Mouse (Mus musculus): Measurements from ENCODE around the gene Ugt1a10. TPM values are rescaled to one million over a fixed set of nuclear protein-coding genes. Genes with fewer than 3 reads are reported as not detected.

The Ugt1a10 gene
- polyA plus RNA-seq, 1 experiment from 2014 or later: not detected

GRCm38 (mm10) chr1:88228121-88228520 lies 172.9 kb downstream of the Ugt1a10 start:
- Histone ChIP-seq H3K9me3 (ENCODE audit: control insufficient read depth, low read length) (peaks cover 78% of the 10 kb centered on the region), H3K9ac (replicated peaks; ENCODE audit: low read depth, low read length) (no peak overlapping the region), H3K27me3 (ENCODE audit: control insufficient read depth, insufficient read depth, low read length) (no peaks in the 10 kb centered on the region), H3K4me1 (ENCODE audit: control insufficient read depth, insufficient read depth, low read length) (no peaks in the 10 kb centered on the region), H3K4me2 (ENCODE audit: low read depth, low read length) (no peak overlapping the region), H3K27ac (ENCODE audit: low read depth, low read length) (no peak overlapping the region), H3K36me3 (ENCODE audit: control insufficient read depth, insufficient read depth, low read length) (no peaks in the 10 kb centered on the region), H3K4me3 (ENCODE audit: low read depth, low read length) (no peak overlapping the region)
- 71% methylated on average over 7 of the region's 7 CpGs for WGBS
- ATAC-seq (ENCODE audit: low read depth): no peak

- H3K9me3 ChIP-seq (ENCODE audit: control insufficient read depth, low read length): peaks cover 92% of the 10 kb centered on the region
- no peak overlapping the region for H3K4me2 ChIP-seq (ENCODE audit: low read depth, low read length)
- no peaks in the 10 kb centered on the region for H3K4me1 ChIP-seq (ENCODE audit: control insufficient read depth, insufficient read depth, low read length)
- ATAC-seq (ENCODE audit: low read depth): no peak
- WGBS: 80% methylated on average over 3 of the region's 3 CpGs
- no peak overlapping the region for H3K4me3 ChIP-seq (ENCODE audit: low read depth, low read length)
- no peak overlapping the region for H3K27ac ChIP-seq (ENCODE audit: low read depth, low read length)
- no peaks in the 10 kb centered on the region for H3K27me3 ChIP-seq (ENCODE audit: control insufficient read depth, insufficient read depth, low read length)
- no peaks in the 10 kb centered on the region for H3K36me3 ChIP-seq (ENCODE audit: control insufficient read depth, insufficient read depth, low read length)
- H3K9ac ChIP-seq (replicated peaks; ENCODE audit: low read depth, low read length): no peak overlapping the region
Measured at GRCm38 (mm10) chr1:88229566-88229965, 174.4 kb downstream of the Ugt1a10 start.

GRCm38 (mm10) chr1:88229986-88230385 lies 174.8 kb downstream of the Ugt1a10 start:
- Histone ChIP-seq H3K4me2 (ENCODE audit: low read depth, low read length) (no peak overlapping the region), H3K27me3 (ENCODE audit: control insufficient read depth, insufficient read depth, low read length) (no peaks in the 10 kb centered on the region), H3K27ac (ENCODE audit: low read depth, low read length) (no peak overlapping the region), H3K9ac (replicated peaks; ENCODE audit: low read depth, low read length) (no peak overlapping the region), H3K36me3 (ENCODE audit: control insufficient read depth, insufficient read depth, low read length) (no peaks in the 10 kb centered on the region), H3K4me3 (ENCODE audit: low read depth, low read length) (no peak overlapping the region), H3K4me1 (ENCODE audit: control insufficient read depth, insufficient read depth, low read length) (no peaks in the 10 kb centered on the region), H3K9me3 (ENCODE audit: control insufficient read depth, low read length) (peaks cover 96% of the 10 kb centered on the region)
- 85% methylated on average over 5 of the region's 5 CpGs for WGBS
- ATAC-seq (ENCODE audit: low read depth): no peak

- no peaks in the 10 kb centered on the region for H3K36me3 ChIP-seq (ENCODE audit: control insufficient read depth, insufficient read depth, low read length)
- no peaks in the 10 kb centered on the region for H3K27me3 ChIP-seq (ENCODE audit: control insufficient read depth, insufficient read depth, low read length)
- H3K4me2 ChIP-seq (ENCODE audit: low read depth, low read length): no peak overlapping the region
- WGBS: 70% methylated on average over 7 of the region's 7 CpGs
- H3K9ac ChIP-seq (replicated peaks; ENCODE audit: low read depth, low read length): no peak overlapping the region
- no peak for ATAC-seq (ENCODE audit: low read depth)
- no peak overlapping the region for H3K4me3 ChIP-seq (ENCODE audit: low read depth, low read length)
- H3K9me3 ChIP-seq (ENCODE audit: control insufficient read depth, low read length): peaks cover 99% of the 10 kb centered on the region
- no peaks in the 10 kb centered on the region for H3K4me1 ChIP-seq (ENCODE audit: control insufficient read depth, insufficient read depth, low read length)
- H3K27ac ChIP-seq (ENCODE audit: low read depth, low read length): no peak overlapping the region
Measured at GRCm38 (mm10) chr1:88230421-88230820, 175.2 kb downstream of the Ugt1a10 start.

GRCm38 (mm10) chr1:88230981-88231802 lies 176.0 kb downstream of the Ugt1a10 start:
- Histone ChIP-seq H3K9ac (replicated peaks; ENCODE audit: low read depth, low read length) (no peak overlapping the region), H3K4me1 (ENCODE audit: control insufficient read depth, insufficient read depth, low read length) (no peaks in the 10 kb centered on the region), H3K9me3 (ENCODE audit: control insufficient read depth, low read length) (peaks cover 98% of the 10 kb centered on the region), H3K4me3 (ENCODE audit: low read depth, low read length) (no peak overlapping the region), H3K36me3 (ENCODE audit: control insufficient read depth, insufficient read depth, low read length) (no peaks in the 10 kb centered on the region), H3K27me3 (ENCODE audit: control insufficient read depth, insufficient read depth, low read length) (no peaks in the 10 kb centered on the region), H3K4me2 (ENCODE audit: low read depth, low read length) (no peak overlapping the region), H3K27ac (ENCODE audit: low read depth, low read length) (no peak overlapping the region)
- 78% methylated on average over 6 of the region's 6 CpGs for WGBS
- no peak for ATAC-seq (ENCODE audit: low read depth)

GRCm38 (mm10) chr1:88231803-88232499 lies 176.8 kb downstream of the Ugt1a10 start:
- Histone ChIP-seq H3K9me3 (ENCODE audit: control insufficient read depth, low read length) (peaks cover 91% of the 10 kb centered on the region), H3K27me3 (ENCODE audit: control insufficient read depth, insufficient read depth, low read length) (no peaks in the 10 kb centered on the region), H3K4me1 (ENCODE audit: control insufficient read depth, insufficient read depth, low read length) (no peaks in the 10 kb centered on the region), H3K27ac (ENCODE audit: low read depth, low read length) (no peak overlapping the region), H3K4me3 (ENCODE audit: low read depth, low read length) (no peak overlapping the region), H3K36me3 (ENCODE audit: control insufficient read depth, insufficient read depth, low read length) (no peaks in the 10 kb centered on the region), H3K9ac (replicated peaks; ENCODE audit: low read depth, low read length) (no peak overlapping the region), H3K4me2 (ENCODE audit: low read depth, low read length) (no peak overlapping the region)
- WGBS: 65% methylated on average over 7 of the region's 7 CpGs
- no peak for ATAC-seq (ENCODE audit: low read depth)

GRCm38 (mm10) chr1:88232664-88233380 lies 177.6 kb downstream of the Ugt1a10 start:
- Histone ChIP-seq H3K4me1 (ENCODE audit: control insufficient read depth, insufficient read depth, low read length) (no peaks in the 10 kb centered on the region), H3K9ac (replicated peaks; ENCODE audit: low read depth, low read length) (no peak overlapping the region), H3K9me3 (ENCODE audit: control insufficient read depth, low read length) (peaks cover 90% of the 10 kb centered on the region), H3K27me3 (ENCODE audit: control insufficient read depth, insufficient read depth, low read length) (no peaks in the 10 kb centered on the region), H3K4me2 (ENCODE audit: low read depth, low read length) (no peak overlapping the region), H3K4me3 (ENCODE audit: low read depth, low read length) (no peak overlapping the region), H3K27ac (ENCODE audit: low read depth, low read length) (no peak overlapping the region), H3K36me3 (ENCODE audit: control insufficient read depth, insufficient read depth, low read length) (no peaks in the 10 kb centered on the region)
- WGBS: 57% methylated on average over 3 of the region's 3 CpGs
- ATAC-seq (ENCODE audit: low read depth): no peak

GRCm38 (mm10) chr1:88233421-88234247 lies 178.4 kb downstream of the Ugt1a10 start:
- WGBS: 72% methylated on average over 14 of the region's 14 CpGs
- no peak overlapping the region for H3K27ac ChIP-seq (ENCODE audit: low read depth, low read length)
- no peak for ATAC-seq (ENCODE audit: low read depth)

More at GRCm38 (mm10) chr1:88233421-88234247, 178.4 kb downstream of the Ugt1a10 start:
- Histone ChIP-seq H3K4me1 (ENCODE audit: control insufficient read depth, insufficient read depth, low read length) (no peaks in the 10 kb centered on the region), H3K27me3 (ENCODE audit: control insufficient read depth, insufficient read depth, low read length) (no peaks in the 10 kb centered on the region), H3K36me3 (ENCODE audit: control insufficient read depth, insufficient read depth, low read length) (no peaks in the 10 kb centered on the region), H3K4me3 (ENCODE audit: low read depth, low read length) (no peak overlapping the region), H3K9me3 (ENCODE audit: control insufficient read depth, low read length) (peaks cover 90% of the 10 kb centered on the region), H3K4me2 (ENCODE audit: low read depth, low read length) (no peak overlapping the region), H3K9ac (replicated peaks; ENCODE audit: low read depth, low read length) (no peak overlapping the region)
